Mouse (Mus musculus) small intestine, adult 2 months (tissue): ENCODE results near the gene P2rx7. TPM values are rescaled to one million over a fixed set of nuclear protein-coding genes. Genes with fewer than 3 reads are reported as not detected.

Experiments
- H3K27ac ChIP-seq: fragments of 200-500 bp; 2 replicates; pipeline ENCODE4 v1.5.1; 2012; ENCODE audit warnings: low read depth, low read length, control low read depth, inconsistent platforms; ENCODE audit not compliant: insufficient read depth
- H3K27me3 ChIP-seq: fragments of 200-500 bp; 2 replicates; pipeline ENCODE4 v1.6.1; 2012; ENCODE audit warnings: mild to moderate bottlenecking, moderate library complexity, low read length, inconsistent platforms; ENCODE audit not compliant: control insufficient read depth, insufficient read depth
- H3K36me3 ChIP-seq: fragments of 200-500 bp; 2 replicates; pipeline ENCODE4 v1.6.1; 2012; ENCODE audit warnings: mild to moderate bottlenecking, low read length, control low read depth, inconsistent platforms; ENCODE audit not compliant: control insufficient read depth, insufficient read depth
- H3K4me1 ChIP-seq: fragments of 200-500 bp; 2 replicates; pipeline ENCODE4 v1.6.1; 2012; ENCODE audit warnings: low read length, inconsistent platforms, mixed read lengths; ENCODE audit not compliant: control insufficient read depth, insufficient read depth, insufficient read length
- H3K4me3 ChIP-seq: fragments of 200-500 bp; 2 replicates; pipeline ENCODE4 v1.5.1; 2012; ENCODE audit warnings: low read depth, mild to moderate bottlenecking, control low read depth, inconsistent platforms, low read length, moderate library complexity
- CTCF ChIP-seq: fragments of 200-500 bp; IDR thresholded peaks from 2 replicates; pipeline ENCODE4 v1.5.1; 2012; ENCODE audit warnings: low read depth, mild to moderate bottlenecking, control low read depth, inconsistent platforms, low read length, moderate library complexity, mixed read lengths; ENCODE audit not compliant: insufficient replicate concordance, insufficient read length; ENCODE audit errors: extremely low read depth
- POLR2A ChIP-seq: fragments of 200-500 bp; IDR thresholded peaks from 2 replicates; pipeline ENCODE4 v1.6.1; 2012; ENCODE audit warnings: low read depth, mild to moderate bottlenecking, control low read depth, inconsistent platforms, low read length, moderate library complexity
- WGBS: fragments of 180-500 bp; shearing (Covaris S2); methylation state at CpG from one replicate; pipeline ENCODE4 v1.1.7; 2018; 5-methylcytosine and 5-hydroxymethylcytosine counted together
- polyA plus RNA-seq: library from polyadenylated mRNA; depleted of rRNA; stranded (reverse); fragments of >200 nt; gene quantifications from 2 replicates; pipeline ENCODE4 v1.2.3, GENCODE M21; 2012; rRNA removed

Gene P2rx7
- polyA plus RNA-seq, 1 experiment, result 24.3 TPM

GRCm38 (mm10) chr5:122727096-122727495, 83.4 kb downstream of the P2rx7 start:
- H3K27ac ChIP-seq, result no peak overlapping the region
- H3K4me3 ChIP-seq, result no peak overlapping the region
- no peaks in the 10 kb centered on the region for H3K27me3 ChIP-seq
- 0 out of 2 replicates have a peak, but pooled peaks cover 6% of the 10 kb centered on the region for H3K4me1 ChIP-seq
- TF ChIP-seq POLR2A (no peak), CTCF (peak; percentile 14; the same call in 1 of the 2 replicates)
- peaks cover 12% of the 10 kb centered on the region for H3K36me3 ChIP-seq
- 98% methylated on average over 7 of the region's 7 CpGs for WGBS

GRCm38 (mm10) chr5:122730776-122731175, 87.1 kb downstream of the P2rx7 start:
- Histone ChIP-seq H3K27me3 (no peaks in the 10 kb centered on the region), H3K27ac (no peak overlapping the region), H3K4me1 (0 out of 2 replicates have a peak, but pooled peaks cover 6% of the 10 kb centered on the region), H3K36me3 (peaks cover 12% of the 10 kb centered on the region), H3K4me3 (no peak overlapping the region)
- no peak for TF ChIP-seq CTCF
- WGBS, result 50% methylated on average over 10 of the region's 10 CpGs

- 57% methylated on average over 8 of the region's 8 CpGs for WGBS
- Histone ChIP-seq H3K4me1 (0 out of 2 replicates have a peak, but pooled peaks cover 6% of the 10 kb centered on the region), H3K27ac (peak overlapping the region; percentile 40), H3K36me3 (peaks cover 12% of the 10 kb centered on the region), H3K27me3 (no peaks in the 10 kb centered on the region), H3K4me3 (no peak overlapping the region)
- peak; percentile 91 for TF ChIP-seq CTCF
- TF ChIP-seq POLR2A, result no peak; the same call in 1 of the 2 replicates
Measured at GRCm38 (mm10) chr5:122731321-122731720, 87.6 kb downstream of the P2rx7 start.

GRCm38 (mm10) chr5:122731991-122732673, 88.4 kb downstream of the P2rx7 start:
- H3K4me3 ChIP-seq, result no peak overlapping the region
- H3K36me3 ChIP-seq, result peaks cover 11% of the 10 kb centered on the region
- 56% methylated on average over 15 of the region's 15 CpGs for WGBS
- peak overlapping the region; percentile 19 for H3K27ac ChIP-seq
- no peaks in the 10 kb centered on the region for H3K27me3 ChIP-seq
- TF ChIP-seq POLR2A (no peak), CTCF (no peak)
- H3K4me1 ChIP-seq, result 0 out of 2 replicates have a peak, but pooled peaks cover 6% of the 10 kb centered on the region

- H3K27me3 ChIP-seq, result no peaks in the 10 kb centered on the region
- no peak overlapping the region for H3K4me3 ChIP-seq
- H3K36me3 ChIP-seq, result no peaks in the 10 kb centered on the region
- 0 out of 2 replicates have a peak, but pooled peaks cover 6% of the 10 kb centered on the region for H3K4me1 ChIP-seq
- no peak overlapping the region for H3K27ac ChIP-seq
- no peak for TF ChIP-seq CTCF
- TF ChIP-seq POLR2A, result no peak
- WGBS, result 75% methylated on average over 17 of the region's 17 CpGs
Measured at GRCm38 (mm10) chr5:122733881-122734280, 90.2 kb downstream of the P2rx7 start.

- no peak overlapping the region for H3K27ac ChIP-seq
- TF ChIP-seq POLR2A (no peak), CTCF (no peak)
- H3K4me1 ChIP-seq, result 0 out of 2 replicates have a peak, but pooled peaks cover under 1% of the 10 kb centered on the region
- WGBS, result 88% methylated on average over 7 of the region's 7 CpGs
- no peak overlapping the region for H3K4me3 ChIP-seq
- no peaks in the 10 kb centered on the region for H3K36me3 ChIP-seq
- no peaks in the 10 kb centered on the region for H3K27me3 ChIP-seq
Measured at GRCm38 (mm10) chr5:122735853-122736252, 92.1 kb downstream of the P2rx7 start.

- WGBS, result 92% methylated on average over 15 of the region's 15 CpGs
- Histone ChIP-seq H3K27ac (no peak overlapping the region), H3K4me1 (no peaks in the 10 kb centered on the region), H3K4me3 (no peak overlapping the region), H3K36me3 (no peaks in the 10 kb centered on the region), H3K27me3 (no peaks in the 10 kb centered on the region)
- TF ChIP-seq CTCF, result no peak
Measured at GRCm38 (mm10) chr5:122736761-122737160, 93.0 kb downstream of the P2rx7 start.

Other genes with a start within 250 kb of the P2rx7 start
- 9.1 and 17.2 TPM in 2 replicates for gene Anapc7, start 222.2 kb upstream of the P2rx7 start, polyA plus RNA-seq
- 47.2 and 60.1 TPM in 2 replicates for gene Atp2a2, start 141.7 kb upstream of the P2rx7 start, polyA plus RNA-seq
- gene Ift81, start 29.4 kb upstream of the P2rx7 start, polyA plus RNA-seq, result 0.09 and 0.15 TPM in 2 replicates
- 26.6 and 61.9 TPM in 2 replicates for gene P2rx4, start 63.6 kb downstream of the P2rx7 start, polyA plus RNA-seq
- 6.8 and 6.9 TPM in 2 replicates for gene Camkk2, start 135.5 kb downstream of the P2rx7 start, polyA plus RNA-seq
- gene Anapc5, start 177.4 kb downstream of the P2rx7 start, polyA plus RNA-seq, result 54.8 and 94.7 TPM in 2 replicates
- 3.0 and 3.7 TPM in 2 replicates for gene Rnf34, start 206.1 kb downstream of the P2rx7 start, polyA plus RNA-seq